Mouse (Mus musculus) CD8-positive naive resting alpha-beta T cell, adult 2 months (primary cell): ENCODE measurements around the gene Hoxb6.

ENCODE experiments used
- DNase-seq, 2 experiments: peaks; one replicate each; pipeline ENCODE4 v3.0.0; 2022; ENCODE audit warnings: low read depth in 2 of 2, low spot score in 2 of 2

Gene Hoxb6

GRCm38 (mm10) chr11:96268031-96268745 is 24.1 kb upstream of the Hoxb6 start:
- DNase-seq: no peak

GRCm38 (mm10) chr11:96269869-96270268 is 22.4 kb upstream of the Hoxb6 start:
- no peak for DNase-seq

- DNase-seq: peak in 1 of 2 experiments; percentile 49
These were observed 21.2 kb upstream of the Hoxb6 start, which contains the start of gene Hoxb9 for GRCm38 (mm10) chr11:96270996-96271540. TSS of gene Hoxb9 (plus strand) at chr11:96271457.

GRCm38 (mm10) chr11:96271541-96272011 is 20.7 kb upstream of the Hoxb6 start:
- DNase-seq: no peak

- DNase-seq: no peak
These were observed 20.0 kb upstream of the Hoxb6 start for GRCm38 (mm10) chr11:96272024-96272921.

GRCm38 (mm10) chr11:96274428-96274827 is 17.8 kb upstream of the Hoxb6 start:
- DNase-seq: no peak

- DNase-seq: no peak
These were observed 16.4 kb upstream of the Hoxb6 start for GRCm38 (mm10) chr11:96275896-96276295.

GRCm38 (mm10) chr11:96277151-96278044 is 14.9 kb upstream of the Hoxb6 start:
- no peak for DNase-seq

GRCm38 (mm10) chr11:96278324-96278723 is 14.0 kb upstream of the Hoxb6 start:
- no peak for DNase-seq

GRCm38 (mm10) chr11:96278773-96279172 is 13.5 kb upstream of the Hoxb6 start:
- DNase-seq: peak; percentile 80 to 85

GRCm38 (mm10) chr11:96279421-96280233 is 12.6 kb upstream of the Hoxb6 start:
- no peak for DNase-seq

- no peak for DNase-seq
These were observed 11.6 kb upstream of the Hoxb6 start for GRCm38 (mm10) chr11:96280399-96281378.

- no peak for DNase-seq
These were observed 10.9 kb upstream of the Hoxb6 start for GRCm38 (mm10) chr11:96281396-96281795.

GRCm38 (mm10) chr11:96281855-96282570 is 10.3 kb upstream of the Hoxb6 start, which contains the start of gene Hoxb8:
TSS of gene Hoxb8 (plus strand) at chr11:96281905.
- no peak for DNase-seq

GRCm38 (mm10) chr11:96282795-96283430 is 9.4 kb upstream of the Hoxb6 start:
- no peak for DNase-seq

- DNase-seq: peak in 1 of 2 experiments; percentile 44
These were observed 8.1 kb upstream of the Hoxb6 start for GRCm38 (mm10) chr11:96284041-96284749.
